Mouse (Mus musculus): ENCODE data around the gene Gm49661.

Gm49661 gene

DNA sequence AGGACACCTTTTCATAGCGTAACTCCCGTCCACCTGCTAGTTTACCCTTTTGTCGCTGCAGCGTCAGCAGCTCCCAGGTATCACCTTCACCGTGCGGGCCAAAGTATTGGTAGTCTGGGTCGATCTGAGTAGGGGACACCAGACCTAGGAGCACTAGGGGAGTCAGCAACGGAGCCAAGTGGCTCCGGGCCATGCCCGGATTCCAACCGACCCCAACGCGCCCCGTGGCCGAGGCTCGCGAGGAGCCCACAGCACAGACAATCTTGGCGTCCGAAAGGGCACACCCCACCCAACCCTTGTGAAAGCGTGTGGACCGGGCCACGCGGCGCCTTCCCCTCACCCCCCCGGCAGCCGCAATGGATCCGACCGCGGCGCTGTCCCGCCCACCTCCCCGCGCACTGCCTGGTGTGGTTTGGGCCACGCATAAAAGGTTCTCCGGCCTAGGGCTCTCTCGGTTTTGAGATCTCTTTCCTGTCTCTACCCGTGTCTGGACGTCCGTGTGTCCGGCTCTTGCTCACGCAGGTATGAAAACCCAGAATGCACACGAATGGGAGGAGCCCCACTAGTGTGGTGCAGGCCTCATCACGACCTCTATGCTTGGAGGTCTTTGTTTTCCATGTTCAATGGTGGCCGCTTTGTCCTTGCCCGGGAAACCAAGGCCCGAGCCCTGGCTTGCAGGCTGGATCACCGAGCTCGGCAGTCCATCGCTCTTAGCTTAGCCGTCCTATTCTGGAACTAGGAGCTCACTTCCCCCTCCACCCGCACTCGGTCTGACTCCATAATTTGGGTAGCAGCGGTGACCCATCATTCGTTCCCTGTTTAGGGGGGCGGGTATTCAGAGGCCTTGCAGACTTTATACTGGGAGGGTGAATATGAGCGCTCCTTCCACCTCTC is at the start of gene Gm49661, which contains the start of the genes Prdx2 and Rnaseh2a:
Gm49661 (minus strand) TSS at position 193 of the 894 bp plus-strand sequence.
Prdx2 (plus strand) TSS at position 347 of the 894 bp plus-strand sequence.
Rnaseh2a (minus strand) TSS at position 527 of the 894 bp plus-strand sequence.
- peak; percentile 90 for DNase-seq

DNA sequence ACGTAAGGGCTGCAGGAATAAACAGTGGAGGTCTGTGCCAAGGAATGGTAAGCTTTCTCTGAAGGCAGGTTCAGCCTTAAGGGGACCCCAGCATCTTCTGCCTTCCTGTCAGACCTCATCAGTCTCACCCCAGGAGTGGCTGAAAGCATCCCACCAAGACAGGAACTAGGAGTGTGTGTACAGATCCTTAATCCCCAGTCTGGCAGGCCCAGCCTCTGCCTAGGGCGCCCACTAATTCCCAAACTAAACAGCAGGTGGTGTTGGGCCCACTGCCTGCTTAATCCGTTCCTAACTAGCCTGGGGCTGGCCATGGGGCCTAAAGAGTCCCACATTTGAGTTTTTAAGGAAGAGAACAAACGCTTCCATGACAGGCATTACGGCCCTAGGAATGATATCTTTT is 48.0 kb upstream of the Gm49661 start:
- peak; percentile 59 for DNase-seq

DNA sequence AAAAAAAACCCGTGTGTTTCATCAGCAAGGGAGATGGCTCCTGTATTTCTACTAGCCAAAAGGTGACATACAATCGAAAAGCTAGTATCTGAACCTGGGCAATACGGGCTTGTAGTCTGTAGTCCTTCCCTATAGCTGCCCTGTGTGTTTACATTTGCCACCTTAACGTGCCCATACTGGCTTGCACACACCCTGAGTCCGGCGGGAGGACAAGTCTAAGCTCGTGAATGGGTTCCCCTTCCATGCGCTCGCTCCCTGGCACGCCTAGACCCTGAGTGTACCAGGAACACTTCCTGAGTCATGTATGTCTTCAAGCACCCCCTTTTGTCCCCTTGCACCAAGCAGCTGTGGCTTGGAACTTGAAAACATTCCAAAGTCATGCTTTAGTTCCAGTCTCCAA is 47.5 kb upstream of the Gm49661 start:
- DNase-seq: no peak

DNA sequence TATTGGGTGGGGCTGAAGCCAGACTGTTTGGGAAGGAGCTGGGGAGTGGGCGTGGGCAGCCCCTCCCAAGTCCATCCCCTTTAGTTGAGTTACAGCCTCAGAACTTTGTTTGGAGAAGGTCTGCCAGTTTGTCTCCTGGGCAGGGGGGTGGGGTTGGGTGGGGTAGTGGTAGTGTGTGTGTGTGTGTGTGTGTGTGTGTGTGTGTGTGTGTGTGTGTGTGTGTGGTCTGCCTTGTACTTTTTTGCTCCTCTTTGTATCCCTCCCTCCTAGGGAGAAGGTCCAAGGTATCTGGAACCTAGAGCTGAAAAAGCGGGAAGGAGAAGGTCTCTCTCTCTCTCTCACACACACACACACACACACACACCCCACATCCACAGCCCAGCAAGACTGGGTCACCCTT is 45.2 kb upstream of the Gm49661 start, which contains the start of gene Best2:
Best2 (minus strand) TSS at position 101 of the 400 bp plus-strand sequence.
- DNase-seq: no peak

DNA sequence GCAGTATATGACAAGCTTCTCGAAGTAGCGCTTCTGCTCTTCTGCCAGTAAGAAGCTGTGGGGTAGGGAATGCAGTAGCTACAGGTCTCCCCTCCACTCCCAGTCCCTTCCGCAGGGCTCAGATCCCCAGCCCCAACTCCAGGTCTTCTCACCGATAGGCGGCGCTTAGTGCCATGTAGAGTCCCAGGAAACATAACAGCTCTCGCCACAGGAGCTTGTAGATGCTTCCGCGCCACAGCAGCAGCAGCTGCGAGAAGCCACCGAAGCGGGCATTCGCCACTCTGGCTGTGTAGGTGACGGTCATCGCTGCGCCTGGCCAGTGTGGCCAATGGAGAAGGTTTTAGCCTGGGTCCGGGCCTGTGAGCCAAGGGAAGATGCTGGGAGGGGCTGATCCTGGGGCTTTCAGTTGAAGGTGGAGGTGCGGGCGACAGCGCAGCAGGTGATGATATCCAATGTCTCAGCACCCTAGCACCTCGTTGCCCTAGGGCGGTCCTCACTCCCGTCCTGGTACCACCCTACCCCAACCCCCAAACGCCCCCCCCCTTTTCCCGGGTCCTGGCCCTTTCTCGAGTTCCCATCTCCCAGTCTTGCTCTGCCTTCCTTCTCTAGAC is 44.1 kb upstream of the Gm49661 start:
- peak; percentile 92 for DNase-seq

DNA sequence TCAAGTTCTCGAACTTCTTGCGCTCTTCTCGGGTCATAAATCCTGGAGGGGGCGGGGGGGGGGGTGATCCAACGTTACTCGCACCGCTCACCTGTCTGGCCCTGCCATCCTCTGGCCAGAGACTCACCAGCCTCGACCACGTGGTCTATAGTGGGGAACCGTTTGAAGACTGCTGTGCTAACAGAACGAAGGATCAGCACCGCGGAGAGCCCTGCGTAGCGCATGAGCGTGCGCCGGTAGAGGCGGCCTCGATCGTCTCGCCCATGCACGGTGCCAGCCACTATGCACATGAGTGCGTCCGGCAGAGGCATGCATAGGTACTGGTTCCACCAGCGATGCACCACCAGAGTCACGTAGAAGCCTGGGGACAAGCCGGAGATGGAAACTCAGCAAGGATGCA is 42.0 kb upstream of the Gm49661 start:
- no peak for DNase-seq

DNA sequence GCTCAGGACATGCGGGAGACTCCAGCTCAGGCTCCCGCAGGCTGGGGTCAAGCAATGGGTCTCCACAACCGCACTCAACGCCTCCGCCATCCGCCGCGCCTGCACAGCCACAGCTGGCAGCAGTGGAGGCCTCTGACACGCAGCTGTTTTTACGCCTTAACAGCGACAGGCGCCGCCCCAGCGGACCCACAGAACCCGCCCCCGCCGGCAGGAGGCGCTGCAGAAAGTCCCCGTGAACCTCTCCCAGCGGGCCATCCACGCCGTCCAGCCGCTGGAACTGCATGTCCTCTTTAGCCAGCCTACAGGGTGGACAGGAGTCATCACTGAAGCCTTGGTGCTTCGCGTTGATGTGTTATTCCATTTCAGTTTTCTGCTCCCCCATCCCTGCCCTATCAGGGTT is 38.5 kb upstream of the Gm49661 start:
- DNase-seq: peak; percentile 60

DNA sequence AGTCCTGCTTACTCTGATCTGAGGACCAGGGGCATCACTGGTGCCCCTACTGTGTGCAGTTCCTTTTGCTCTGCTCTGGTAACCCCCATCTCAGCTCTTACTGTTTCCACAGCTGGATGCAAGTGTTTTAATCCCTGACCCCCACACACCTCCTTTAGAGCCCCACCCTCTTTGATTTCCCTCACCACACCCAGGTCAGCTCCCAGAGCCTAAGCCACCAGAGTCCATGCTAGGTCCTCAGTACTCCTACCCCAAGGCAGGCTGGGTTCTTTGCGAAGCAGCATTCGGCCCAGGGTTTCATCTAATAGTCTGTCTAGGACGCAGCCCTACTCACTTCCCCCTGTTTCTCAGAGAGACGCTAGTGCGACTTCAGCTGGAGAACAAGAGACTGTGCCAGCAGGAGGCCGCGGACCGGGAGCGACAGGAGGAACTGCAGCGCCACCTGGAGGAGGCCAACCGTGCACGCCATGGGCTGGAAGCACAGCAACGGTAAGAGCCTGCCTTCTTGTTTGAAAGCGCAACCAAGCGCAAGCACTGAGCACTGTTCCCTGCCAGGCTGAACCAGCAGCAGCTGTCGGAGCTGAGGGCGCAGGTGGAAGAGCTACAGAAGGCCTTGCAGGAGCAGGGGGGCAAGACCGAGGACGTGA is 28.5 kb upstream of the Gm49661 start:
- peak; percentile 95 for DNase-seq

DNA sequence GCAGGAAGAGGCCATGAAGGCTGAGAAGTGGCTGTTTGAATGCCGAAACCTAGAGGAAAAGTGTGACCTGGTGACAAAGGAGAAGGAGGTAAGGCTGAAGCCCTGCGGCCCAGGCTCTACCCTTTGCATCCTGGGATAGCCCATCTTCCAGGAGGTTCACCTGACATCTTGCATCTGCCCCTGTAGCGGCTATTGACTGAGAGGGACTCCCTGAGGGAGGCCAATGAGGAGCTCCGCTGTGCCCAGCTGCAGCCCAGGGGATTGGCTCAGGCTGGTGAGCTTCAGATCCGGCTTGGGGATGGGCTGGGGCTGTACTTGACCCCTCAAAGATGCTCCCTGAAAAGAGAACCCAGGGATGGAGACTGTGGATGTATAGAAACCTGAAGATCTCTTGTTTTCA is 27.7 kb upstream of the Gm49661 start:
- DNase-seq: no peak

DNA sequence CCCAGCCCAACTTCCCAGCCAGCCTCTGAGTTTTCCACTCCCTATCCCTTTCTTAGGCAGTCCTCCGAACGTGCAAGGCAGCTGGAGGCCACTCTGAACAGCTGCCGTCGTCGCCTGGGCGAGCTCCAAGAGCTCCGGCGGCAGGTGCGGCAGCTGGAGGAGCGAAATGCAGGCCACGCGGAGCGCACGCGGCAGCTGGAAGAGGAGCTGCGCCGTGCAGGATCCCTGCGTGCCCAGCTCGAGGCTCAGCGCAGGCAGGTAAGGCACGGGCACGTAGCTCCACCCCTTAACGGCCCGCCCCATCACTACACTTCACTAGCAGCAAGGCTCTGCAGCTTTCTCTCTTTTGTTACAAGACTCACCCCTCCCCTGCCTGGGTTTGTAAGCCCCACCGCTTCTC is 26.4 kb upstream of the Gm49661 start:
- DNase-seq: no peak

DNA sequence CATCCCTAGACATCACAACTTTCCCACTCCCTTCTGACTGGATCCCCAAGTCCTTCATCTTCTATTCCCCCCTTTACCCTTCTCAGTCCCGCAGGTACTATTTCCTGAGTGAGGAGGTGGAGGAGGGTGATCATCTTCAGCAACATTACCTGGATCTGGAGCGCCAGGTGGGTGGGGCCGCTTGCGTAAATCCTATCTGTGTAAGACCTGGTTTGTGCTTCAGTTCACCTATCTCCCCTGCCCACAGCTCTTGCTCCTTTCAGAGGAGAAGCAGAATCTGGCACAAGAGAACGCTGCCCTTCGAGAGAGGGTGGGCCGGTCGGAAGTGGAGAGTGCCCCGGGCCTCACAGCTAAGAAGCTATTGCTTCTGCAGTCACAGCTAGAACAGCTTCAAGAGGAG is 25.1 kb upstream of the Gm49661 start:
- no peak for DNase-seq

DNA sequence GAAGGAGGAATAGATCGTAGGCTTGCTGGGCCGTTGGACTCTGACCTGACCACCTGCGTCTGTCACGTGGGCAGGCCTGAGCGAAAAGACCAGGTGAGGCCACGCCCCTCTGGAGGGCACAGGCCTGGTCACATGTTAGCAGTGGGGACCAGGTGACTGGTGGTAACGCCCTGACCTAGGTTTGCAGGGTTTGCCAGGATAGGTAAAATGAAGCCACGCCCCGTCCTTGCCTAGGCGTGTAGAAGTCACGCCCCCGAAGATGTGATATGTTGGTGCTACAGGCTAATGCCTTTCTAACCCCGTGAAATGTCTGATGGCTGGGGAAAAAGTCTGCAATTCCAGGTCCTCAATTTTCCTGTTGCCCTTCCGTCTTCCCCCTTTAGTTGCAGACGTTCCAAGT is 21.6 kb upstream of the Gm49661 start:
- DNase-seq: no peak

DNA sequence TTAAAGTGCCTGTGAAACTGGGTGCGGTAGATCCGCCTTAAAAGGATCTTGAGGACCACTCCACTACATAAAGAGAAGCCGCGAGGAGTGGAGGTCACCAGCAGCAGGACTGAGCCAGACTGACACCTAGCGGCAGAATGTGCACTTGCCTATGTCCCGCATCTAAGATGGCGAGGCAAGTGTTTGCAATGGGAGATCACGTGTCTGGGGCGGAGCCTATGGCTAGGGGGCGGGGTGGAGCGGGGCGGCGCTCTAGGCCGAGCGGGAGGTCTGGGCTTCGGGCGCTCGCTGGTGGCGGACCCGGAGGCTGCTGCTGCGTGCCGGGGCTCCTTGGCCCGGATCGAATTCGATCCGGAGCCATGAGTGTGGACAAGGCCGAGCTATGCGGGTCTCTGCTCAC is 21.1 kb upstream of the Gm49661 start, which contains the start of gene Hook2:
Hook2 (plus strand) TSS at position 255 of the 400 bp plus-strand sequence.
- peak; percentile 99 for DNase-seq

DNA sequence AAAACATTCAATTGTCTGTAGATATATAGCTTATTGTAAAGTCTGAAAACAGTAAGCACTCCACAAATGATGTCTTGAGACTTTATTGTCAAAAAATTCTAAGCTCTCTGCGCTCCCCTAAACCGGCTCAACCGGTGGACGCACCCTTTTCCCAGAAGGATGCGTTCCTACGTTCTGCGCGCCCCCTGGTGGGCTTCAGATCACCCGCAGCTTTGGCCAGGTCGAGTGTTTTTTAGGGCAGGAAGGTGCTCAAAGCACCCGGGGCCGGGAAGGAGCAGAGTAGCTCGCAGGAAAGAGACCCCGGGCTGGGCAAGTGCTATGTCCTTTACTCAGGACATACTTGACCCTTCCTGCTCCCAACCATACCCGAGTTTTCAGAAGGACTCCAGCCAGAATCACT is 20.6 kb upstream of the Gm49661 start:
- peak; percentile 93 for DNase-seq

DNA sequence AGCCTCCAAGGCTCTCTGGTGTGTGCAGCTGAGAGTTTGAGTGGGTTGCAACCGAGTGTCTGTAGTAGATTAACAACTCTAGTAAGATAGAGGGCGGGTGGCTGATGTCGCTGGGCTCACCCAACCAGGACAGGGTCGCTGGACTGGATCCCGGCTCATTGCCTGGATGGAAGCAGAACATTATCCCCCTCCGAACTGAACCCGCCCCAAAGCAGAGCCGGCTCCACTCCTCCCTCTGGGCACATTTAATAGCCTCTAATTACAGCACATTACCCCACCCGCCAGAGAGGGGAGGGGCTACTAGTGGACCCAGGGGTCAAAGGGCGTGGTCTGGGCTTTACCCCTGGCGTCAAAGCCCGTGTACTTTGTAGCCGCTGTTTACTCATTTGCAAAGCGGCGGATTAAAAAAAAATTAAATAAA is 20.1 kb upstream of the Gm49661 start:
- DNase-seq: peak; percentile 57

DNA sequence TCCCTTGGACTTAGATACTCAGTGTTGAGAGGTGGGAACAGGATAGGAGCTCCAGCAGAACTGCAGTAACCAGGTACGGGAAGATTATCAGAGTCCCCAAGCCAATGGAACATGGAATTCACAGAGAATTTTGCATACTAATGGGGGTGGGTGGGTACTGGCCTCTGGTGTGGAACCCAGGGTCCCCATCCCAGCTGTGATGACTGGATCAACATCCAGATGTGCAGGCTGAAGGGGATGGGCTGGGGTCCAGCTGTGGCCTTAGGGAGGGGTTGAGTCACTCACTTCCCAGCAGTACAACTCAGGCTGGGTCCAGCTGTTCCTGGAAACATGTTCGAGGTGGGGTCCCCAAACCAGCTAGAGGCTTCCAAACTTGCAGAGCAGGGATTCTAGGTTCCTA is 18.7 kb upstream of the Gm49661 start:
- DNase-seq: no peak

DNA sequence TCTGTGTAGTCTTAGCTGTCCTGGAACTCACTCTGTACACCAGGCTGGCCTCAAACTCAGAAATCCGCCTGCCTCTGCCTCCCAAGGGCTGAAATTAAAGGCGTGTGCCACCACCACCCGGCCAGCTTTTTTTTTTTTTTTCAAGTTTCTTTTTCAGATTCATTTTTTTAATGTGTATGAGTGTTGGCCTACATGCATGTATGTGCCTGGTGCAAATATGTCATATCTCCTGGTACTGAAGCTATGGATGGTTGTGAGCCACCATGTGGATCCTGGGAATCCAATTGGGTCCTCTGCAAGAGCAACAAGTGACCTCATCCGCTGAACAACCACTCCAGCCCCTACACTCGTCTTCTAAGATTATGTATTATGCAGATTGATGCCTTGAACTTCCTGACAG is 18.2 kb upstream of the Gm49661 start:
- DNase-seq: no peak

DNA sequence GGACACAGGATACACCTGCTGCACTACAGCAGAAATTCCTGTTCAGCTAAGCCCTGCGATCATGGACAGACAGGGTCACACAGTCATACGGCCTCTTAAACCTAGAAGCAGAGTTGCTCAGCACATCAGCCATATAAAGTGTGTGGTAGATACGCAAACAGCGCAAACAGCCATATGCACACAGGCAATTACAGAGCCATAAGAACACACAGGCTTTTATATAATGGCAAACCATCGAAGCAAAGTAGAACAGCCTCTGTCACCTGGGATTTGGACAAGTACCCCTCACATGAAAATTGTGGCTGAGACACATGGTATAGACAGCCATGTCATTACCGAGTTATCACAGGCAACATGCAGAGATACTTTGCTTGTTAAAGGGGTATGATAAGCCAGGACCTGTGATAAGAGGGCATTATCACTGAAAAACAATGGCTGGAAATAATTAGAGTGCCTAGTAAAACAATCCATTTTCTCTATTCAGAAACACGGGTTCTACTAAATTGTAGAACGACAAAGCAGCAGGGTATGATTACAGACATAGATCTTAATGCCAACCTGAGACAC is 17.2 kb upstream of the Gm49661 start:
- DNase-seq: no peak

DNA sequence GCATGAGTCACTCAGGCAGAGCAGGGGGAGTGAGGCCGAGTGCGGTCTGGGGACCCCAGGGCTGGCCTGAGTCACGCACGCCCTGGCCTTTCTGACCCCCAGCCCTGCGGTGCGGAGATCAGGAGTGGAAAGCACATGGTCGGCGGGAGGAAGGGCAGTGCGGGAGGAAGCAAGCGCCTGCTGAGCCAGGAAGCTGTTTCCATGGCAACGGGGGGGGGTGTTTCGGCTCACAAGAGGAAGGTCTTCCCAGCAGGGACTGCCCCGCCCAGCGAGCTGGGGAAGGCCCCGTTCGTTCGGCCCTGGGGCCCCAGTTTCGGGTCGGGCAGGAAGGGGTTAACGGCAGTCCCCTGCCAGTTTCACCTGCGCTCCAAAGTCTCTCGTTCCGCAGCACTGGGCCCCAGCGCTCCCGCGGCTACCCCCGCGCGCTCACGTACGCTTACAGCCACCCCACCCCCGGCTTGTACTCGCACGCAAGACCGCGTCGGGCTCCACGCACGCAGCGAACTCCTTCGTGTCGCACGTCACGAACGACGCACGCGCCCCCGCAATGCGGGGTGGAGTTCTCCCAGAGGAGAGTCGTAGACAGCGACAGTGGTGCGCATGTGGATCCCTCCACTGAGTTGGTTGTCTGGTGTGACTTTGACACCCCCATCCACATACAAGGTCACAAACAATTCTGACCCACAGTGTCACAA is 16.6 kb upstream of the Gm49661 start:
- peak; percentile 91 for DNase-seq

DNA sequence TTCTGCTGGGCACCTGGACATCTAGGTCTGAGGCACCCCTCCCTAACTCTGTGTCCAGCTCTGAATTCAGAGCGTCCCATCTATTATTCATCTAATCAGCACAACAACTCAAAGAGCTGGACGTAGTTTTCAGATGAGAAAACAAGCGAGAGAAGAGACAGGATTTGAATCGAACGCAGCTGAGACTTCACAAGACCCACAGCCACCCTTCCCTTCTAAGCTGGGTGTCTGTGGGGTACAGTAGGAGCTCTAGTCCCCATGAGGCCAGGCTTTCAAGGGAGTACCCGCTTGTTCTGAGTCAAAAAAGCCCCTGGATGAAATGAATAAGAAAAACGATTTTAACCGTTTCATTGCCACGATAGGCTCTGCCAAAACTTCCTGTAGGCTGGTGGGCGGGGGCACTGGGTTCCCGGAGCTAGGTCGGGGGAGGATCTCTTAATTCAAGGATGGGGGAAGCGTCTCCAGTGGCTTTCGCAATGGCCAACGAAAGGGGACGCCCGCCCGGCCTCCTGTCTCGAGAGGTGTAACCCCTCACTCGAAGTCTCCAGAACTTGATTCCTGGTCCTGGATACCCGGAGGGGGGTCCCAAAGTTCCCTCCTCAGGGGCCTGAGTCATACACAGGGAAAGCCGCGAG is 15.9 kb upstream of the Gm49661 start:
- no peak for DNase-seq

DNA sequence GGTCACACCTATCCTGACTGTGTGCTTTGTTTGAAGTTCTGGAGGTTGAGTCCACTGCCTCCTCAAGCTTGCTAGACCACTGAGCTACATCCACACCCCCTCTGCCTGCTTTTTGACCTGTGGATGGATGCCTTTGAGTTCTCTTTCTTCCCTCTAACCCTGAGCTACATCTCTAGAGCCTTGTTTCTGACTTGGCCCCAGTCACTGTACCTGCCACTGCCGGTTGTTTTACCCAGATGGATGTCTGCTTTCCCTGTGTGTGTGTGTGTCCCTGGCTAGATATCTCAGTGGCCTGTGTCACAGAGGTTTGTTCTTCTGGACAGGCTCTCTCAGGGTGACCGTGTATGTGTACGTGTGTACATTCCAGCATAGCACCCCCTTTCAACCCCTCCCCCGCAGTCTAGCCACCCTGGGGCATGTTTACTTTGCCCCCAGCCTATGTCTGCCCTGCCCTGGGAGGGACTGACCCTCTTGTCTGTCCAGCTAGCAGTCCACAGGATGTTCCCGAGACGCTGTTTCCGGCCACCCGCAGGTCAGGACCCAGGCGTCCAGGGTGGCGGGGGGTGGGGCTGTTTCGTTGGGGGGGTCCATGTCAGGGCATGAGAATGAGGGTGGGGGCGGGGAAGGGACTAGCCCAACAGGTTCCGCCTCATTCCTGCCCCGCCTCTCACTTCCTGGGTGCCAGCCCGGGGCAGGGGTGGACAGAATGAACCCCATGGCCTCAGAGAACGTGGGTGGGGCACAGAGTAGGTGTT is 15.2 kb upstream of the Gm49661 start:
- DNase-seq: no peak

Data from retina, postnatal 1 day (tissue).